Mouse (Mus musculus): Measurements from ENCODE around the gene Enpp6. TPM values are rescaled to one million over a fixed set of nuclear protein-coding genes. Genes with fewer than 3 reads are reported as not detected.

Enpp6 gene
- 2.3 TPM for polyA plus RNA-seq (2014; fragmentation: Illumina TruSeq; extraction: RNeasy Lipid Tissue Mini Kit (QIAGEN cat#74804); ENCODE audit: low read depth, low replicate concordance)

DNA sequence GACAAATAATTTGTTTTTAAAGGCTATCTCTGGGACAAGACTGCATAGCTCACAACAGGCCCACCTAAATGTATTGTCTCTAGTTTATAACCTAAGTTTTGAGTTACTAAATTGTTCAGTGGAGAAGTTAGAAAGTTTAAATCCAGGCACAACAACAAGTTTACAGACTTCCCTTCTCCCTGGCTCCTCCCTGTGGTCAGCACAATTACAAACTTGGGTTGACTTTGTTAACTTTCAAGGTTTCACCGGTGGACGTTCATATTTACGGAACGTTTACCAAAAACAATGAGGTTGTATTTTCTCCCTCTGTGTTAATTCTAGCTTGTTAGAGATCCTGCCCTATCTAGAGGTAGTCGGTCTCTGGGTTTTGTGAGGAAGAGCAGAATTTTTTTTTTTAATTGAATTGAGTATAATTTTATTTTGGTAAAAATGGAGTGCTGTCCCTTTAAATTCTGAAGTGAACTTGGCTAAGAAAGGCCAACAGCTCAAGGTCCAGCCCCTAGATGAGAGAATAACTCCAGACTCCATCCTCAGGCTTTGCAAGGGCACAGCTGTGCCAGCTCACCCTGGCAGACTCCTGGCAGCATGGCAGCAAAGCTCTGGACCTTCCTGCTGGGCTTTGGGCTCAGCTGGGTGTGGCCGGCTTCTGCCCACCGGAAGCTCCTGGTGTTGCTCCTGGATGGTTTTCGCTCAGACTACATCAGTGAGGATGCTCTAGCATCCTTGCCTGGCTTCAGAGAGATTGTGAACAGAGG, at the start of gene Enpp6:
Enpp6 (plus strand) TSS at position 502 of the 755 bp plus-strand sequence.

Other genes with a start within 250 kb of the Enpp6 start
- 152 TPM for gene Irf2, start 247.2 kb upstream of the Enpp6 start, polyA plus RNA-seq (2014; fragmentation: Illumina TruSeq; extraction: RNeasy Lipid Tissue Mini Kit (QIAGEN cat#74804); ENCODE audit: low read depth, low replicate concordance)

All from liver, adult 10 weeks (tissue).